Mouse (Mus musculus) adipocyte (in vitro differentiated cells): ENCODE results near the gene Hnrnpf.
"Not testable (repeated sequence)": the region's sequence is repeated elsewhere in the genome, so short reads cannot be mapped to it uniquely, and the experiment has no call there.

Experiments
- DNase-seq: peaks from one replicate; pipeline ENCODE4 v3.0.0-alpha.2; 2016; ENCODE audit warnings: low spot score

Gene Hnrnpf

GRCm38 (mm10) chr6:117900126-117901080 lies at the start of gene Hnrnpf:
TSS of gene Hnrnpf (plus strand) at chr6:117900324.
- peak; percentile 71 for DNase-seq

DNA sequence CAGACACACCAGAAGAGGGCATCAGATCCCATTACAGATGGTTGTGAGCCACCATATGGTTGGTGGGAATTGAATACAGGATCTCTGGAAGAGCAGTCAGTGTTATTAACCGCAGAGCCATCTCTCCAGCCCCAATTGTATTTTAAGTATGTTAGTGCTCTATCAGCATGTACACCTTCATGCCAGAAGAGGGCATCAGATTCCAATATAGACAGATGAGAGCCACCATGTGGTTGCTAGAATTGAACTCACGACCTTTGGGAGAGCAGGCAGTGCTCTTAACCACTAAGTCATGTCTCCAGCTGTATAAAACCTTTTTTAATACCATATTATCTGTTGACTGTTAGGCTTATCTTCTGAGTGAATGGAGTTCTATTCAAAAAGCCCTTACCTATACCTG lies 48.4 kb upstream of the Hnrnpf start:
- no peak for DNase-seq

- no peak for DNase-seq
Measured at GRCm38 (mm10) chr6:117857990-117858389, 42.1 kb upstream of the Hnrnpf start.

DNA sequence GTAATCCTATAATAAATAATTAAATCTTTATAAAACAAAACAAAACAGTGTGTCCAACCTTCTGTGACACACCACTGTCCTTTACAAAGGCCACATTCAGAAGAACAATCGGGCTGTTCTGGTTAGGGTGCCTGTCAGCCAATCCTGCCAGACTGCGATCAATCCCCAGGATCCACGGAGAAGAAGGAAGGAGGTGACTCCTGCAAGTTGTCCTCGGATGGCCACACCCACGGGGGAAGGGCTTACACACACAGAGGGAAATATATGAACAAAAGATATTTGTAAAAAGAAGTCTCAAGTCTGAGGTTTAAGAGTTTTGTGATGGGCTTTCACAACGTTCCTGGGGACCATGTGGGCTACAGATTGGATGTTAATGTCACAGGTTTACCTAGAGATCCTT lies 38.3 kb upstream of the Hnrnpf start, which contains the start of gene Zfp239:
TSS of gene Zfp239 (plus strand) at position 253 of the 400 bp plus-strand sequence.
- DNase-seq = no peak

DNA sequence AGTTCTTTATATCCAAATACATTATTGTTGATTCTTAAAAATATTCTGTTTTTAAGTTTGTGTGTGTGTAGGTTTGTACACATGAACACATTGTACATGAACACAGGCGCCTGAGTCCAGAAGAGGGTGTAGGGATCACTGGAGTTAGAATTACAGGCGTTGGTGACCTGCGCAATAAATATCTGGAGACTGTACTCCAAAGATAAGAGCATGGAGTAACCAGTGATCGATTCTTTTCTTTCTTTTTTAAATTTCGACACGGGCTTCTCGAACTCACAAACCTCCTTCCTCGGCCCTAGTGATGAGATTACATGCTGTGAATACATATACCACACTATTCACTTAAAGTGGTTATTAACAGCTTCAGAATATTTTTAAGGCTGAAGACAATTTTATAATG lies 37.7 kb upstream of the Hnrnpf start:
- DNase-seq = no peak

DNA sequence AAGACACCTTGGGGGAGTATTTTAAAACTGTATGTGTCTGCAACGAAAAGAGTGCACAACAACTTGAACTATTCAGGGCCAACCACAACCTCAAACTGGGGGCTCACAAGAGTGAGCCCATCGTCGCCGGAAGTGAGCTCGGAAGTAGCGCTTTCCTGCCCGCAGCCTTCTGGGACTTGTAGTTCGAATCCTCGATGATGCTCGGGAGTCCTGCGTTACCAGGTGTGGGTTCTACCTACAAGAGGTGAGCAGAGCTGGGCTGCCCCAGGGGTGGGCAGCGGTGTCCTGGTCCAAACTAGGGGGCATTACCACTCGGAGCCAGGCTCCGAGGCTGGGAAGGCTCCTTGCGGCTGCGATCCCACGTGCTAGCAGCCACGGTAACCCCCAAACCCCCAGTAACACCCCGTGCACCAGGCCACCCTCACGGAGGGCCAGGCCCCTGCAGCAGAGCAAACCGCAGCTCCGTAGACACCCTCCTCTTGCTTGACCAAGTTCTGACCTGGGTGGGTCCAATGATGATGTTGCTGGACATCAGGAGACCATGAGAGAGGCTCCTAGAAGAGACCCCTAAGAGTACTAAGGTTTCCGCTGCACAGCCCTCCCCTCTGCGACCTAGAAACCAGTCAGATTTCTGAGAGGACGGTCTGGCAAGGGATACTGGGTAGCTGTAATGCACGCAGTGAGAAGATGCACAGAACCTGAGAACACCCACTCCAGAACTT lies 37.1 kb upstream of the Hnrnpf start:
- DNase-seq = peak; percentile 53

- DNase-seq = no peak
Measured at GRCm38 (mm10) chr6:117863751-117864150, 36.4 kb upstream of the Hnrnpf start.

GRCm38 (mm10) chr6:117868187-117868586 lies 31.9 kb upstream of the Hnrnpf start:
- no peak for DNase-seq

DNA sequence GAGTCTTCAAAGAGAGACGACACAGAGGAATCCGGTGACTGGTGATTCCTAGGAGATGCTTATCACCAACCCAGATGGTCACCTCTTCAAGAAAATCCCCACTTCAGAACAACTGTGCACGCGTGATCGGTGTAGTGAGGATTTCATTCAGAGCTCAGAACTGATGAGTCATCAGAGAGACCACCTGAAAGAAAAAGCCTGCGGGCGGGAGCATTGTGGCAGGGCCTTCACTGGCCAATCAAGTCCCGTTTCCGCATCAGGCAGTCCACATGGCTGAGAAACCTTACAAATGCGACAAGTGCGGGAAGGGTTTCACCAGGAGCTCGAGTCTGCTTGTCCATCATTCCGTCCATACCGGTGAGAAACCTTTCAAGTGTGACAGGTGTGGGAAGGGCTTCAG lies 29.1 kb upstream of the Hnrnpf start:
- no peak for DNase-seq

- DNase-seq = not testable (repeated sequence)
Measured at GRCm38 (mm10) chr6:117873450-117873849, 26.7 kb upstream of the Hnrnpf start.

- DNase-seq = peak; percentile 60
Measured at GRCm38 (mm10) chr6:117874621-117875281, 25.4 kb upstream of the Hnrnpf start.

GRCm38 (mm10) chr6:117878700-117879407 lies 21.3 kb upstream of the Hnrnpf start:
- DNase-seq = peak; percentile 99

- DNase-seq = peak; percentile 100
Measured at GRCm38 (mm10) chr6:117879408-117880115, 20.6 kb upstream of the Hnrnpf start.

DNA sequence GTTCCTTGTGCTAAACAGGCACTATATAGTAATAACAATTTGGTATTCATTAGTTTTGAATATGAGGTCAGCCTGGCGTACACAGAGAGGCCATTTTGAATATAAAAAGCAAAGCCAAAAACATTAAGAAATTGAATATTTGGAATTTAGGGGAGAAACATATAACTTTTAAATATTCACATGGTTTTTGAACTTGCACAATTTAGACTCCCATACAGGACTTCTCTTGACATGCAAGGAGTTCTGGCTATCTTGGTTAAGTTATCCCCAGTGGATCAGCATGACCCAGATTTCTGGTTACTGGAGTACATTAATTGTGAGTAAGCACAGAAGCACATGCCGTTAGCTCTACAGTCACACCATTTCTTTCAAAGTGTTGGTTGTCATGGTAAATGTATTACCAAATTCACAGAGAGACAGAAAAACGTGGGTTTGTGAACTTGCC lies 19.7 kb upstream of the Hnrnpf start:
- peak; percentile 74 for DNase-seq

GRCm38 (mm10) chr6:117881229-117881628 lies 18.9 kb upstream of the Hnrnpf start:
- no peak for DNase-seq

DNA sequence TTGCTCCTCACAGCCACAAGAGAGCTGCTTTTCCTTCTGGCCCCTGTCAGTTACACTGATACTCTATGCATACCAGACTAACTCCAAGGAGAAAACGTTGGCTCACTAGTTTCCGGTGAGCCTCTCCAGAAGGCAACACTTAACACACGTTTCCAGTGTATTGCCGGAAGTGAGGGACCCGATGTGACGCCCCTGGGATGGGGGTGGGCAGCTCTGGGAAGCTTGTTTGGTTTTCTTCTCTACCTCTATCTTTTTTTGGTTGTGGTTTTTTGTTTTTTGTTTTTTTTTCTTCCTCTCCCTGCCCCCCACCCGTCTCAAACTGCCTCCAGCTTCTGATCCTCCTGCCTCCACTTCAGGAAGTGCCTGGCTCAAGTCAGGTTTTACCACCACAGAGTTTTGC lies 18.1 kb upstream of the Hnrnpf start:
- no peak for DNase-seq

DNA sequence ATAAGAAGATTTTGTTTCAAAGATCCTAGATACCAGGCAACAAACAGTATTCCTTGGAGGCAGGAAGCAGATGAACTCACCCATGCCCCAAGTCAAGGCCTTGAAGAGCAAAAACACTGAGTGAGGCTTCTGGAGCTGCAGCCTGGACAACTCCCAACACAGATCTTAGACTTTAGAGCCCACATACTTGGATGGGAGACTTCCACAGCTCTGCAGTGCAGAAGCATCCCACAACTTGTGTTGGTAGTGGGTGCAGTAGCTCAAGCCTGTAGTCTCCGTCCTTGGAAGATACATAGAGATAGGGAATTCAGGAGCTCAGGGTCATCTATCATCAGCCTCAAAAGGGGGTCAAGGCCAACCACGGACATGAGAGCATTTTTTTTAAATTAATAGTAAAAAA lies 14.2 kb upstream of the Hnrnpf start:
- no peak for DNase-seq

GRCm38 (mm10) chr6:117888032-117888431 lies 12.1 kb upstream of the Hnrnpf start:
- DNase-seq = no peak

- DNase-seq = no peak
Measured at GRCm38 (mm10) chr6:117888642-117889096, 11.5 kb upstream of the Hnrnpf start.

DNA sequence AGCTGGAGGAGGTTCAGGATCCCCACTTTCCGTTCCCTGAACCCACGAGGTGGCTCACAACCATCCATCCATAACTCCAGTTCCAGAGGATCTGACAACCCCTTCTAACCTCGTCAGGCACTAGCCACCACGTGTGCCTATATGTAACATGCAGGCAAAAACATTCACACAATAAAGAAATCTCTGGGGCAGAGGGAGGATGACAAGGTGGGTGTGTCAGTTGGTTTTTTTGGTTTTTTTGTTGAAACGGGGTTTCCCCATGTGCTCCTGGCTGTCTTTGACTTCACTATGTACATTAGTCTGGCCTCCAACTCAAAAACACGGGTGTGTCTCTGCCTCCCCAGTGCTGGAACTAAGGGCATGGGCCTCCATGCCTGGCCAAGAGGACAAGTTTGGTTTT lies 9.9 kb upstream of the Hnrnpf start:
- DNase-seq = no peak
